Mouse (Mus musculus) stomach, embryonic 14.5 days (tissue): ENCODE results near the gene Lrrn3. TPM values are rescaled to one million over a fixed set of nuclear protein-coding genes. Genes with fewer than 3 reads are reported as not detected.

Experiments used
- ATAC-seq: fragments of 200-750 bp; cut with Nextera tagmentation; 2 replicates; pipeline ENCODE4 v1.8.0; 2017; ENCODE audit warnings: low read depth, moderate TSS enrichment; ENCODE audit not compliant: insufficient number of reproducible peaks, insufficient read depth, low FRiP score
- H3K27ac ChIP-seq: fragments of 300-500 bp; sonication (generic); 2 replicates; pipeline ENCODE4 v1.5.1; 2014; ENCODE audit warnings: mild to moderate bottlenecking, low read length, moderate library complexity, mixed read lengths
- H3K27me3 ChIP-seq: fragments of 300-500 bp; sonication (generic); 2 replicates; pipeline ENCODE4 v1.6.1; 2014; ENCODE audit warnings: low read length, control low read depth, mixed read lengths; ENCODE audit not compliant: control insufficient read depth, insufficient read depth
- H3K36me3 ChIP-seq: fragments of 300-500 bp; sonication (generic); 2 replicates; pipeline ENCODE4 v1.6.1; 2014; ENCODE audit warnings: mild to moderate bottlenecking, control low read depth, low read length, moderate library complexity, mixed read lengths; ENCODE audit not compliant: control insufficient read depth, insufficient read depth
- H3K4me1 ChIP-seq: fragments of 300-500 bp; sonication (generic); 2 replicates; pipeline ENCODE4 v1.6.1; 2014; ENCODE audit warnings: low read length, control low read depth, mixed read lengths; ENCODE audit not compliant: control insufficient read depth, insufficient read depth
- H3K4me2 ChIP-seq: fragments of 300-500 bp; sonication (generic); replicated peaks from 2 replicates; pipeline ENCODE4 v1.6.1; 2014; ENCODE audit warnings: low read depth, low read length, control low read depth
- H3K4me3 ChIP-seq: fragments of 300-500 bp; sonication (generic); 2 replicates; pipeline ENCODE4 v1.5.1; 2014; ENCODE audit warnings: low read depth, low read length, control low read depth
- H3K9ac ChIP-seq: fragments of 300-500 bp; sonication (generic); replicated peaks from 2 replicates; pipeline ENCODE4 v1.6.1; 2014; ENCODE audit warnings: low read depth, mild to moderate bottlenecking, control low read depth, low read length, moderate library complexity, mixed read lengths
- H3K9me3 ChIP-seq: fragments of 300-500 bp; sonication (generic); 2 replicates; pipeline ENCODE4 v1.6.1; 2016; ENCODE audit warnings: low read depth, low read length, control low read depth; ENCODE audit not compliant: control insufficient read depth
- WGBS: fragments of 180-500 bp; shearing (Covaris S2); extraction: QIAGEN DNeasy Blood & Tissue Kit; methylation state at CpG from one replicate; pipeline ENCODE4 v1.1.7; 2014; 5-methylcytosine and 5-hydroxymethylcytosine counted together
- polyA plus RNA-seq: library from polyadenylated mRNA; unstranded; fragments of >200 nt; fragmentation: Nextera tagmentation; extraction: Ambion mirVana; gene quantifications from 2 replicates; pipeline ENCODE4 v1.2.1, GENCODE M21; 2014

Gene Lrrn3
- polyA plus RNA-seq, result 21.6 and 22.1 TPM in 2 replicates

- 0 out of 2 replicates have a peak within 1 kb of the TSS, but pooled peaks have one; percentile 21 for H3K27ac ChIP-seq
- H3K9me3 ChIP-seq, result no peaks in the 10 kb centered on the region
- H3K9ac ChIP-seq, result no peak within 1 kb of the TSS; the same call in 1 of the 2 replicates
- H3K4me2 ChIP-seq, result peak within 1 kb of the TSS; percentile 42
- no peaks in the 10 kb centered on the region for H3K27me3 ChIP-seq
- no peak for ATAC-seq
- H3K4me3 ChIP-seq, result peak within 1 kb of the TSS; percentile 31
- 0 out of 2 replicates have a peak, but pooled peaks cover 3% of the 10 kb centered on the region for H3K4me1 ChIP-seq
- 83% methylated on average over 1 of the region's 1 CpGs for WGBS
- no peaks in the 10 kb centered on the region for H3K36me3 ChIP-seq
These were observed at the start of gene Lrrn3 for GRCm38 (mm10) chr12:41486331-41486730. Gene Lrrn3, minus strand, starts transcription at chr12:41486431.

- Histone ChIP-seq H3K9me3 (no peaks in the 10 kb centered on the region), H3K27ac (no peak overlapping the region), H3K4me1 (no peaks in the 10 kb centered on the region), H3K36me3 (no peaks in the 10 kb centered on the region), H3K4me3 (no peak overlapping the region), H3K4me2 (no peak overlapping the region), H3K9ac (no peak overlapping the region), H3K27me3 (no peaks in the 10 kb centered on the region)
- no peak for ATAC-seq
- WGBS, result 86% methylated on average over 4 of the region's 4 CpGs
These were observed 42.2 kb upstream of the Lrrn3 start for GRCm38 (mm10) chr12:41528410-41528809.

GRCm38 (mm10) chr12:41526688-41527087, 40.5 kb upstream of the Lrrn3 start:
- no peaks in the 10 kb centered on the region for H3K4me1 ChIP-seq
- H3K9me3 ChIP-seq, result no peaks in the 10 kb centered on the region
- no peaks in the 10 kb centered on the region for H3K36me3 ChIP-seq
- no peak for ATAC-seq
- no peak overlapping the region for H3K4me3 ChIP-seq
- no peak overlapping the region for H3K27ac ChIP-seq
- no peak overlapping the region for H3K4me2 ChIP-seq
- WGBS, result 63% methylated on average over 2 of the region's 2 CpGs
- H3K27me3 ChIP-seq, result no peaks in the 10 kb centered on the region
- no peak overlapping the region for H3K9ac ChIP-seq

GRCm38 (mm10) chr12:41521671-41522070, 35.4 kb upstream of the Lrrn3 start:
- Histone ChIP-seq H3K27me3 (no peaks in the 10 kb centered on the region), H3K36me3 (no peaks in the 10 kb centered on the region), H3K4me2 (no peak overlapping the region), H3K27ac (no peak overlapping the region), H3K4me1 (no peaks in the 10 kb centered on the region), H3K9ac (no peak overlapping the region), H3K9me3 (no peaks in the 10 kb centered on the region), H3K4me3 (no peak overlapping the region)
- 82% methylated on average over 2 of the region's 2 CpGs for WGBS
- no peak for ATAC-seq

- H3K4me3 ChIP-seq, result no peak overlapping the region
- H3K36me3 ChIP-seq, result no peaks in the 10 kb centered on the region
- H3K4me2 ChIP-seq, result no peak overlapping the region
- no peaks in the 10 kb centered on the region for H3K9me3 ChIP-seq
- H3K27ac ChIP-seq, result no peak overlapping the region
- no peak overlapping the region for H3K9ac ChIP-seq
- no peak for ATAC-seq
- WGBS, result 51% methylated on average over 2 of the region's 2 CpGs
- H3K27me3 ChIP-seq, result no peaks in the 10 kb centered on the region
- H3K4me1 ChIP-seq, result no peaks in the 10 kb centered on the region
These were observed 34.1 kb upstream of the Lrrn3 start for GRCm38 (mm10) chr12:41520326-41520725.

- H3K4me3 ChIP-seq, result no peak overlapping the region
- H3K27ac ChIP-seq, result no peak overlapping the region
- no peak overlapping the region for H3K4me2 ChIP-seq
- no peak for ATAC-seq
- no peaks in the 10 kb centered on the region for H3K27me3 ChIP-seq
- no peaks in the 10 kb centered on the region for H3K9me3 ChIP-seq
- no peaks in the 10 kb centered on the region for H3K4me1 ChIP-seq
- WGBS, result 46% methylated on average over 5 of the region's 5 CpGs
- no peaks in the 10 kb centered on the region for H3K36me3 ChIP-seq
- no peak overlapping the region for H3K9ac ChIP-seq
These were observed 32.7 kb upstream of the Lrrn3 start for GRCm38 (mm10) chr12:41518897-41519296.

GRCm38 (mm10) chr12:41510588-41510987, 24.4 kb upstream of the Lrrn3 start:
- no peak overlapping the region for H3K4me2 ChIP-seq
- no peaks in the 10 kb centered on the region for H3K4me1 ChIP-seq
- ATAC-seq, result no peak
- H3K27me3 ChIP-seq, result no peaks in the 10 kb centered on the region
- H3K9me3 ChIP-seq, result no peaks in the 10 kb centered on the region
- H3K36me3 ChIP-seq, result no peaks in the 10 kb centered on the region
- WGBS, result 80% methylated on average over 3 of the region's 3 CpGs
- no peak overlapping the region for H3K9ac ChIP-seq
- no peak overlapping the region for H3K27ac ChIP-seq
- no peak overlapping the region for H3K4me3 ChIP-seq

- Histone ChIP-seq H3K9ac (no peak overlapping the region), H3K4me3 (no peak overlapping the region), H3K4me2 (no peak overlapping the region), H3K4me1 (no peaks in the 10 kb centered on the region), H3K27me3 (no peaks in the 10 kb centered on the region), H3K9me3 (no peaks in the 10 kb centered on the region), H3K36me3 (no peaks in the 10 kb centered on the region), H3K27ac (no peak overlapping the region)
- 82% methylated on average over 4 of the region's 4 CpGs for WGBS
- ATAC-seq, result no peak
These were observed 22.4 kb upstream of the Lrrn3 start for GRCm38 (mm10) chr12:41508610-41509009.

GRCm38 (mm10) chr12:41500049-41500820, 14.0 kb upstream of the Lrrn3 start:
- Histone ChIP-seq H3K4me3 (no peak overlapping the region), H3K27me3 (no peaks in the 10 kb centered on the region), H3K27ac (no peak overlapping the region), H3K9ac (no peak overlapping the region), H3K4me2 (no peak overlapping the region), H3K36me3 (no peaks in the 10 kb centered on the region), H3K4me1 (no peaks in the 10 kb centered on the region), H3K9me3 (no peaks in the 10 kb centered on the region)
- ATAC-seq, result no peak
- WGBS, result 39% methylated on average over 9 of the region's 9 CpGs
